Mouse (Mus musculus) bone marrow macrophage, adult 2 months (primary cell): ENCODE measurements around the gene Aldh9a1.

Experiments used
- CTCF ChIP-seq: IDR thresholded peaks from 2 replicates; pipeline ENCODE4 v1.5.1; 2012; ENCODE audit warnings: low read depth, mild to moderate bottlenecking, low read length, moderate library complexity
- POLR2A ChIP-seq: IDR thresholded peaks from 2 replicates; pipeline ENCODE4 v1.6.1; 2012; ENCODE audit warnings: mild to moderate bottlenecking, low read depth, low read length, borderline replicate concordance

GRCm38 (mm10) chr1:167308261-167309054 lies 41.3 kb upstream of the Aldh9a1 start, which contains the start of gene Tmco1:
- TF ChIP-seq POLR2A (no peak), CTCF (no peak)
